Mouse (Mus musculus): ENCODE results near the gene Itk. TPM values are rescaled to one million over a fixed set of nuclear protein-coding genes. Genes with fewer than 3 reads are reported as not detected.

Gene Itk
- polyA plus RNA-seq, 1 experiment from 2014 or later: 0.09 TPM

DNA sequence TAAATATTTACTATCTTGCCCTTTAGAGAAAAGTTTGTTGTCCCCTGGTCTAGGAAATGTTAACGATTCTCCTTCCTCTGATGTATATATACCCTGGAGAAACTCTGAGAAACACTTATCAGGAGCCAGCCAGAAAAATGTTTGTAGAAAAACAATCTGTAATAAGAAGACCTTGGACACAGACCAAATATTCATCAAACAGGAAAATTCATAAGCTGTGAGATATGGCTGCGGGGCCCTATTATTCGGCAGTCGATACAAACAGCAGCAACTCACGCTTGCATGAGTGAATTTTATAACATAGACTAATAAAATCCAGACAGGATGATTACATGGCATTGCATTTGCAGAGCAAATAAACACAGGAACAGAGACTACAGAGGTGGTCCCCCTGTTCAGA lies 29.5 kb upstream of the Itk start:
- H3K4me2 ChIP-seq (ENCODE audit: low read depth, low read length, severe bottlenecking): no peak overlapping the region
- H3K4me3 ChIP-seq (ENCODE audit: low read depth, low read length): no peak overlapping the region
- H3K27ac ChIP-seq (ENCODE audit: low read depth, low read length): no peak overlapping the region
- DNase-seq (ENCODE audit: low spot score) (no peak), ATAC-seq (replicated peaks; ENCODE audit: low FRiP score) (no peak)
- no peaks in the 10 kb centered on the region for H3K27me3 ChIP-seq (ENCODE audit: control insufficient read depth, insufficient read depth, low read length)
- H3K9ac ChIP-seq (ENCODE audit: low read length): no peak overlapping the region
- 93% methylated on average over 5 of the region's 5 CpGs for WGBS
- H3K36me3 ChIP-seq (ENCODE audit: control insufficient read depth, insufficient read depth, low read length): no peaks in the 10 kb centered on the region
- no peaks in the 10 kb centered on the region for H3K9me3 ChIP-seq (ENCODE audit: control insufficient read depth, low read length)
- H3K4me1 ChIP-seq (replicated peaks; ENCODE audit: control insufficient read depth, insufficient read depth, low read length): no peaks in the 10 kb centered on the region

DNA sequence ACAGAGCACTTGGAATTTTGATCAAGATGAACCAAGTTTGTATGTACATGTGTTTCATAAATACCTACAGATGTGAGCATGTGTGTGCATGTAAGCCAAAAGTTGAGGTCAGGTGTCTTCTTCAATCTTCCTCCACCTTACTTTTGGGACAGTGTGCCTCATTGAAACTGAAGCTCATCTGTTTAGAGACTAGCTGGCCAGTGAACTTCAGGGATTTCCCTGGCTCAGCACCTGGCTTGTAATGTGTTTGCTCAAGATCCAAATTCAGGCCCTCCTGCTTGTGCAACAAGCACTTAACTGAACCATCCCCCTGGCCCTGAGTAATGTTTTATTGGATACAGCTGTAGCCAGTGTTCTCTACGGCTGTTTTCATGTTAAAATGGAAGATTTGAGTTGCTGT lies 29.1 kb upstream of the Itk start:
- Histone ChIP-seq H3K27ac (ENCODE audit: low read depth, low read length) (no peak overlapping the region), H3K9me3 (ENCODE audit: control insufficient read depth, low read length) (no peaks in the 10 kb centered on the region), H3K36me3 (ENCODE audit: control insufficient read depth, insufficient read depth, low read length) (no peaks in the 10 kb centered on the region), H3K27me3 (ENCODE audit: control insufficient read depth, insufficient read depth, low read length) (no peaks in the 10 kb centered on the region), H3K4me3 (ENCODE audit: low read depth, low read length) (no peak overlapping the region), H3K4me2 (ENCODE audit: low read depth, low read length, severe bottlenecking) (no peak overlapping the region), H3K4me1 (replicated peaks; ENCODE audit: control insufficient read depth, insufficient read depth, low read length) (no peaks in the 10 kb centered on the region), H3K9ac (ENCODE audit: low read length) (no peak overlapping the region)
- DNase-seq (ENCODE audit: low spot score): no peak
- 52% methylated on average over 1 of the region's 1 CpGs for WGBS
- ATAC-seq (replicated peaks; ENCODE audit: low FRiP score): no peak

GRCm38 (mm10) chr11:46410018-46410563 lies 20.8 kb upstream of the Itk start:
- DNase-seq (ENCODE audit: low spot score): no peak
- Histone ChIP-seq H3K27me3 (ENCODE audit: control insufficient read depth, insufficient read depth, low read length) (no peaks in the 10 kb centered on the region), H3K9ac (ENCODE audit: low read length) (no peak overlapping the region), H3K9me3 (ENCODE audit: control insufficient read depth, low read length) (no peaks in the 10 kb centered on the region), H3K27ac (ENCODE audit: low read depth, low read length) (no peak overlapping the region), H3K4me3 (ENCODE audit: low read depth, low read length) (no peak overlapping the region), H3K4me1 (replicated peaks; ENCODE audit: control insufficient read depth, insufficient read depth, low read length) (no peaks in the 10 kb centered on the region), H3K4me2 (ENCODE audit: low read depth, low read length, severe bottlenecking) (no peak overlapping the region), H3K36me3 (ENCODE audit: control insufficient read depth, insufficient read depth, low read length) (no peaks in the 10 kb centered on the region)
- no peak for ATAC-seq (replicated peaks; ENCODE audit: low FRiP score)
- WGBS: 56% methylated on average over 2 of the region's 2 CpGs

- H3K36me3 ChIP-seq (ENCODE audit: control insufficient read depth, insufficient read depth, low read length): no peaks in the 10 kb centered on the region
- H3K9me3 ChIP-seq (ENCODE audit: control insufficient read depth, low read length): no peaks in the 10 kb centered on the region
- ATAC-seq (replicated peaks; ENCODE audit: low FRiP score): no peak
- WGBS: 39% methylated on average over 10 of the region's 10 CpGs
- no peak overlapping the region; the same call in 1 of the 2 replicates for H3K9ac ChIP-seq (ENCODE audit: low read length)
- H3K27ac ChIP-seq (ENCODE audit: low read depth, low read length): no peak overlapping the region
- no peaks in the 10 kb centered on the region for H3K27me3 ChIP-seq (ENCODE audit: control insufficient read depth, insufficient read depth, low read length)
- H3K4me2 ChIP-seq (ENCODE audit: low read depth, low read length, severe bottlenecking): no peak overlapping the region
- no peak overlapping the region for H3K4me3 ChIP-seq (ENCODE audit: low read depth, low read length)
- no peaks in the 10 kb centered on the region for H3K4me1 ChIP-seq (replicated peaks; ENCODE audit: control insufficient read depth, insufficient read depth, low read length)
- DNase-seq (ENCODE audit: low spot score): no peak
Measured at GRCm38 (mm10) chr11:46406721-46407120, 17.4 kb upstream of the Itk start.

DNA sequence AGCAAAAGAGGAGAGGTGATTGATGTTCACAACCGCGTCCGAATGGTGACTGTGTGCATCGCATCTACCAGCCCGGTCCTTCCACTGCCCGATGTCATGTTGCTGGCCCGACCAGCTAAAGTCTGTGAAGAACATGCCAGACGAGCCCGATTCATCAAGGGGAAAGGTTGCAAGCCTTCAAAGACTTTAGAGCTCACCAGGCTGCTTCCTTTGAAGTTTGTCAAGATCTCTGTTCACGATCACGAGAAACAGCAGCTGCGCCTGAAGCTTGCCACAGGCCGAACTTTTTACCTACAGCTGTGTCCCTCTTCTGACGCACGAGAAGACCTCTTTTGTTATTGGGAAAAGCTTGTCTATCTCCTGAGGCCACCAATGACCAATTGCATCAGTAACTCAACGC lies 15.7 kb upstream of the Itk start:
- WGBS: 89% methylated on average over 16 of the region's 16 CpGs
- DNase-seq (ENCODE audit: low spot score) (no peak), ATAC-seq (replicated peaks; ENCODE audit: low FRiP score) (no peak)
- Histone ChIP-seq H3K27me3 (ENCODE audit: control insufficient read depth, insufficient read depth, low read length) (no peaks in the 10 kb centered on the region), H3K9me3 (ENCODE audit: control insufficient read depth, low read length) (no peaks in the 10 kb centered on the region), H3K36me3 (ENCODE audit: control insufficient read depth, insufficient read depth, low read length) (no peaks in the 10 kb centered on the region), H3K4me1 (replicated peaks; ENCODE audit: control insufficient read depth, insufficient read depth, low read length) (no peaks in the 10 kb centered on the region), H3K9ac (ENCODE audit: low read length) (no peak overlapping the region), H3K4me3 (ENCODE audit: low read depth, low read length) (no peak overlapping the region), H3K4me2 (ENCODE audit: low read depth, low read length, severe bottlenecking) (no peak overlapping the region), H3K27ac (ENCODE audit: low read depth, low read length) (no peak overlapping the region)

DNA sequence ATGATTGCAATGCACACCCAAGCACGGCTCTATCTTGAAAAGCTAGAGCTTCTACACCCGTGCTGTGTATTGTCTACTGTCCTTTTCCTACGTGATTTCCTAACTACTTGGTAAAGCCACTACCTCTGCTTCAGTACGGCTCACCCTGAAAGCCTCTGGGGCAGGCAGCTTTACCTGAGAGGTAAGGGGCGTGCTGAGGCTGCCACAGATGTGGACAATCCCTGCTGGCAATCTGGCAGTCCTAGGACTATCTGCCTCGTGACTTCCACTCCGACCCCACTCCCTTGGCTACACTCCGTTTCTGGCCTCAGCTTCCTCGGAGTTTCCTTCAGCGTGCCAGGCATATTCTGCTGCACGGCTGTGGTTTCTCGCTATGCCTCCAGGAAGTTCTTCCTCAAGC lies 12.2 kb upstream of the Itk start:
- H3K4me3 ChIP-seq (ENCODE audit: low read depth, low read length): no peak overlapping the region
- no peaks in the 10 kb centered on the region for H3K36me3 ChIP-seq (ENCODE audit: control insufficient read depth, insufficient read depth, low read length)
- WGBS: 85% methylated on average over 12 of the region's 12 CpGs
- no peaks in the 10 kb centered on the region for H3K4me1 ChIP-seq (replicated peaks; ENCODE audit: control insufficient read depth, insufficient read depth, low read length)
- H3K27ac ChIP-seq (ENCODE audit: low read depth, low read length): no peak overlapping the region
- ATAC-seq (replicated peaks; ENCODE audit: low FRiP score) (no peak), DNase-seq (ENCODE audit: low spot score) (no peak)
- H3K4me2 ChIP-seq (ENCODE audit: low read depth, low read length, severe bottlenecking): no peak overlapping the region
- no peaks in the 10 kb centered on the region for H3K9me3 ChIP-seq (ENCODE audit: control insufficient read depth, low read length)
- H3K27me3 ChIP-seq (ENCODE audit: control insufficient read depth, insufficient read depth, low read length): no peaks in the 10 kb centered on the region
- no peak overlapping the region for H3K9ac ChIP-seq (ENCODE audit: low read length)

DNA sequence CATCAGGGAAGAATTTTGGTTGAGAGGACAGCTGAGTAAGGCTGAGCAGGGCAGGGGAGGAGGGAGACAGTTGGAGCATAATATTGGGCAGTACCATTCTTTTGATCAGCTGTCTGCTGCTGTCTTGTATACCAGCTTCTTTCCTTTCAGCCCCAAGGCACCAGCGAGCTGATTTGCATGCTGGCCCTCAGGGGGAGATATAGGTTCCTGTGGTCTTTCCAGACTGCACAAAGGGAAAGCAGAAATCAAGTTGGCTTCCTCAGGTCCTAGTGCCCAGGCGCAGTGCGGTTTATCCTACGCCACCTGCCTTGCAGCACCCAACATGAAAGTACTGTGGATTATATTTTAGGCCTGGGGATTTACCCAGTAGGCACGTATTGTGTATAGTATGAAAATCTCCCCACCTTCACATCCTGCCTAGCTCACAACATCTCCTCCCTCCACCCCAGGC lies 9.6 kb upstream of the Itk start:
- H3K27ac ChIP-seq (ENCODE audit: low read depth, low read length): no peak overlapping the region
- no peaks in the 10 kb centered on the region for H3K9me3 ChIP-seq (ENCODE audit: control insufficient read depth, low read length)
- no peak overlapping the region for H3K4me3 ChIP-seq (ENCODE audit: low read depth, low read length)
- ATAC-seq (replicated peaks; ENCODE audit: low FRiP score) (no peak), DNase-seq (ENCODE audit: low spot score) (no peak)
- H3K27me3 ChIP-seq (ENCODE audit: control insufficient read depth, insufficient read depth, low read length): no peaks in the 10 kb centered on the region
- 67% methylated on average over 5 of the region's 5 CpGs for WGBS
- no peak overlapping the region for H3K4me2 ChIP-seq (ENCODE audit: low read depth, low read length, severe bottlenecking)
- no peaks in the 10 kb centered on the region for H3K36me3 ChIP-seq (ENCODE audit: control insufficient read depth, insufficient read depth, low read length)
- no peaks in the 10 kb centered on the region for H3K4me1 ChIP-seq (replicated peaks; ENCODE audit: control insufficient read depth, insufficient read depth, low read length)
- no peak overlapping the region for H3K9ac ChIP-seq (ENCODE audit: low read length)

DNA sequence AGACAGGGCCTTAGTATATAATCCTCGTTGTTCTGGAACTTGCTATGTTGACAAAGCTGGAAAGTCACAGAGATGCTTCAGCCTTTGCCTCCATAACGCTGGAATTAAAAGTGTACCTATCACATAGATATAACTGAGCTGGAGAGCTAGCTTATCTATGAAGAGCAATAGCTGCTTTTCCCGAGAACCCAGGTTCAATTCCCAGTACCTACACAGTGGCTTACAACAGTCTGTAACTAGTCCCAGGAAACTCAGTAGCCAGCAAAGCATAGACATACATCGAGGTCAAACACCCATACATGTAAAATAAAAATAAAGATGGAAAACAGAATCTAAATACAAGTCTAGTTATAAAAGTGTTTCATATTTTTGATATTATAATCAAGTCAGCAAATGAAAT lies 9.2 kb upstream of the Itk start:
- Histone ChIP-seq H3K4me2 (ENCODE audit: low read depth, low read length, severe bottlenecking) (no peak overlapping the region), H3K36me3 (ENCODE audit: control insufficient read depth, insufficient read depth, low read length) (no peaks in the 10 kb centered on the region), H3K4me1 (replicated peaks; ENCODE audit: control insufficient read depth, insufficient read depth, low read length) (no peaks in the 10 kb centered on the region), H3K27ac (ENCODE audit: low read depth, low read length) (no peak overlapping the region), H3K4me3 (ENCODE audit: low read depth, low read length) (no peak overlapping the region), H3K9ac (ENCODE audit: low read length) (no peak overlapping the region), H3K27me3 (ENCODE audit: control insufficient read depth, insufficient read depth, low read length) (no peaks in the 10 kb centered on the region), H3K9me3 (ENCODE audit: control insufficient read depth, low read length) (no peaks in the 10 kb centered on the region)
- DNase-seq (ENCODE audit: low spot score): no peak
- no peak for ATAC-seq (replicated peaks; ENCODE audit: low FRiP score)
- 86% methylated on average over 4 of the region's 4 CpGs for WGBS

DNA sequence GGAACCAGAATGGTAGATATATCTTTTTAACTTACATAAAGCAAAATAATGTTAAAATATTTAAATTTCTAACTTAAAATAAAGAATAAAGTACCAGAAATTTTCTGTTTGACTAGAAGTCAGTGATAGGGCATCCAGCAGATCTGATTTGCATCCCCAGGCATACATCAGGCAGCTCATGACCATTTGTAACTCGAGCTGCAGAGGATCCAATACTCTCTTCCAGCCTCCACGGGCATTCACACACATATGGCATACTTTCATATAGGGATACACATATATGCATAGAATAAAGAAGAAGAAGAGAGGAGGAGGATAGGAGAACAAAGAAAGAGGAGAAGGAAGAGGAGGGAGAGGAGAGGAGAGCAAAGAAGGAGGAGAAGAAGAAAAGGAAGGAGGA lies 8.6 kb upstream of the Itk start:
- Histone ChIP-seq H3K27ac (ENCODE audit: low read depth, low read length) (no peak overlapping the region), H3K9me3 (ENCODE audit: control insufficient read depth, low read length) (no peaks in the 10 kb centered on the region), H3K36me3 (ENCODE audit: control insufficient read depth, insufficient read depth, low read length) (no peaks in the 10 kb centered on the region), H3K4me3 (ENCODE audit: low read depth, low read length) (no peak overlapping the region), H3K9ac (ENCODE audit: low read length) (no peak overlapping the region), H3K4me1 (replicated peaks; ENCODE audit: control insufficient read depth, insufficient read depth, low read length) (no peaks in the 10 kb centered on the region), H3K4me2 (ENCODE audit: low read depth, low read length, severe bottlenecking) (no peak overlapping the region), H3K27me3 (ENCODE audit: control insufficient read depth, insufficient read depth, low read length) (no peaks in the 10 kb centered on the region)
- DNase-seq (ENCODE audit: low spot score) (no peak), ATAC-seq (replicated peaks; ENCODE audit: low FRiP score) (no peak)
- WGBS: 61% methylated on average over 2 of the region's 2 CpGs
